11 mouse cellular contexts compared by ENCODE assay signal in the genomic region with DNA sequence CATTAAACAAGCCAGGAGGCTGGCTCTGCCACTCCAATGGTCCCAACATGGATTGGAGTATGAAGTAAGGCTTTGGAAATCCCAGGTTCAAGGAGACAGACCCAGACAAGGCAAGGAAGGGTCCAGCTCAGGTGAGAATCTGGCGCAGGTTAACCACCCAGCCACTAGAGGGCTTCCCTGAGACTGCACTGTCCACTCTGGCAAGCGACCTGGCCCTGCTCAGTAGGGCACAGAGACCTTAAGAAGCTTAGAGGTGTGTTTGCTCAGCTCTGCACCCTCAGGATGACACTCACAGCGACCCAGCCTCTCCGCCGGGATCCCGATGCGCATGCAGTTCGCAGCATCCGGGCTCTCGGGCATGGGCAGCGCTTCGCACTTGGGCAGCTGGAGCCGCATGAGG.
A peak's percentile ranks its signal among the peaks of the same experiment; 100 is the strongest.
DNase-seq lines count a peak whose midpoint lies in the region; ATAC-seq and TF ChIP-seq lines count a peak whose summit lies in the region.
"Had no signal": no experiment of that assay in that cellular context is flagged by ENCODE, and none has a peak within 500 bp of the region (broad histone marks: within the 10 kb centered on the region; RNA-seq: fewer than 3 reads in every experiment).

No protein-coding gene starts in this region.

- H3K27me3 ChIP-seq in liver, postnatal 0 days (ENCODE audit: insufficient read depth, low read length) = no peaks in the 10 kb centered on the region
- no peaks in the 10 kb centered on the region for H3K27me3 ChIP-seq in liver, embryonic 12.5 days (replicated peaks)
- H3K27me3 ChIP-seq in small intestine, adult 2 months (ENCODE audit: control insufficient read depth, insufficient read depth, low read length) = no peaks in the 10 kb centered on the region
- no peaks in the 10 kb centered on the region for H3K27me3 ChIP-seq in forebrain, embryonic 13.5 days
- no peaks in the 10 kb centered on the region for H3K27me3 ChIP-seq in hindbrain, embryonic 12.5 days
- H3K27me3 ChIP-seq: neural tube, embryonic 13.5 days had no signal

- 78% methylated on average over 13 of the region's 13 CpGs for WGBS in liver, postnatal 0 days (ENCODE audit: insufficient replicate concordance)
- WGBS in liver, embryonic 12.5 days (ENCODE audit: insufficient replicate concordance) = 62% methylated on average over 13 of the region's 13 CpGs
- WGBS in bone marrow, adult 2 months = 83% methylated on average over 13 of the region's 13 CpGs
- WGBS in small intestine, adult 2 months = 89% methylated on average over 13 of the region's 13 CpGs
- WGBS in forebrain, embryonic 13.5 days = 79% methylated on average over 13 of the region's 13 CpGs
- 84% methylated on average over 13 of the region's 13 CpGs for WGBS in hindbrain, embryonic 12.5 days

- H3K4me2 ChIP-seq in liver, postnatal 0 days (ENCODE audit: low read depth, low read length) = no peak overlapping the region
- H3K4me2 ChIP-seq in liver, embryonic 12.5 days = no peak overlapping the region
- H3K4me2 ChIP-seq in forebrain, embryonic 13.5 days = no peak overlapping the region
- no peak overlapping the region for H3K4me2 ChIP-seq in hindbrain, embryonic 12.5 days (replicated peaks)
- H3K4me2 ChIP-seq: neural tube, embryonic 13.5 days had no signal

- no peak overlapping the region for H3K27ac ChIP-seq in liver, postnatal 0 days (ENCODE audit: low read depth)
- no peak overlapping the region for H3K27ac ChIP-seq in liver, embryonic 12.5 days
- H3K27ac ChIP-seq in bone marrow, adult 2 months (ENCODE audit: control insufficient read depth, insufficient read depth, low read depth, low read length, poor library complexity) = no peak overlapping the region
- no peak overlapping the region for H3K27ac ChIP-seq in small intestine, adult 2 months (ENCODE audit: insufficient read depth, low read depth, low read length)
- H3K27ac ChIP-seq in forebrain, embryonic 13.5 days = no peak overlapping the region
- H3K27ac ChIP-seq in hindbrain, embryonic 12.5 days = no peak overlapping the region
- H3K27ac ChIP-seq: forebrain, embryonic 10.5 days; neural tube, embryonic 13.5 days had no signal

- TF ChIP-seq EP300 in liver, postnatal 0 days (IDR thresholded peaks at IDR 0.05; ENCODE audit: low read depth) = no peak

- DNase-seq in embryo, embryonic 10.5 days (ENCODE audit: low spot score) = peak; percentile 23
- DNase-seq in embryo, embryonic 11 days = no peak
- no peak for DNase-seq in liver, postnatal 0 days
- DNase-seq: cerebellum, adult 8-10 months had no signal

- no peak for TF ChIP-seq POLR2A in bone marrow, adult 2 months (IDR thresholded peaks at IDR 0.05; ENCODE audit: borderline replicate concordance, control insufficient read depth, low read depth, low read length)
- no peak for TF ChIP-seq POLR2A in small intestine, adult 2 months (IDR thresholded peaks at IDR 0.05; ENCODE audit: low read depth, low read length)

- no peaks in the 10 kb centered on the region for H3K36me3 ChIP-seq in liver, postnatal 0 days (replicated peaks; ENCODE audit: insufficient read depth, low read length)
- no peaks in the 10 kb centered on the region for H3K36me3 ChIP-seq in liver, embryonic 12.5 days
- H3K36me3 ChIP-seq in small intestine, adult 2 months (ENCODE audit: control insufficient read depth, insufficient read depth, low read length) = no peaks in the 10 kb centered on the region
- H3K36me3 ChIP-seq in forebrain, embryonic 13.5 days (ENCODE audit: poor library complexity, severe bottlenecking) = no peaks in the 10 kb centered on the region
- H3K36me3 ChIP-seq in hindbrain, embryonic 12.5 days = no peaks in the 10 kb centered on the region; the same call in 1 of the 2 replicates
- H3K36me3 ChIP-seq: neural tube, embryonic 13.5 days had no signal

- H3K9me3 ChIP-seq in liver, postnatal 0 days (ENCODE audit: low read length) = no peaks in the 10 kb centered on the region
- H3K9me3 ChIP-seq in liver, embryonic 12.5 days (replicated peaks) = no peaks in the 10 kb centered on the region
- H3K9me3 ChIP-seq in forebrain, embryonic 13.5 days (replicated peaks) = no peaks in the 10 kb centered on the region
- no peaks in the 10 kb centered on the region for H3K9me3 ChIP-seq in hindbrain, embryonic 12.5 days (replicated peaks)
- H3K9me3 ChIP-seq: forebrain, embryonic 10.5 days; neural tube, embryonic 13.5 days had no signal

- no peak for ATAC-seq in liver, postnatal 0 days
- no peak for ATAC-seq in liver, embryonic 12.5 days
- ATAC-seq in forebrain, embryonic 13.5 days = no peak
- no peak for ATAC-seq in hindbrain, embryonic 12.5 days (ENCODE audit: low FRiP score)

- H3K4me3 ChIP-seq in liver, postnatal 0 days (ENCODE audit: low read depth, low read length) = no peak overlapping the region
- no peak overlapping the region for H3K4me3 ChIP-seq in liver, embryonic 12.5 days
- no peak overlapping the region for H3K4me3 ChIP-seq in bone marrow, adult 2 months (replicated peaks; ENCODE audit: control insufficient read depth, low read depth, low read length)
- H3K4me3 ChIP-seq in small intestine, adult 2 months (ENCODE audit: low read depth, low read length) = no peak overlapping the region
- no peak overlapping the region for H3K4me3 ChIP-seq in forebrain, embryonic 13.5 days
- no peak overlapping the region for H3K4me3 ChIP-seq in hindbrain, embryonic 12.5 days
- H3K4me3 ChIP-seq: forebrain, embryonic 10.5 days; neural tube, embryonic 13.5 days had no signal

- TF ChIP-seq CTCF in liver, postnatal 0 days (IDR thresholded peaks at IDR 0.05; ENCODE audit: low read depth) = peak; percentile 50
- peak; percentile 48; the same call in 1 of the 2 replicates for TF ChIP-seq CTCF in bone marrow, adult 2 months (IDR thresholded peaks at IDR 0.05; ENCODE audit: control insufficient read depth, insufficient read depth, low read length)
- peak; percentile 51; the same call in 1 of the 2 replicates for TF ChIP-seq CTCF in small intestine, adult 2 months (IDR thresholded peaks at IDR 0.05; ENCODE audit: extremely low read depth, insufficient read length, insufficient replicate concordance, low read depth, low read length)

- H3K4me1 ChIP-seq in liver, postnatal 0 days (ENCODE audit: insufficient read depth) = no peaks in the 10 kb centered on the region
- H3K4me1 ChIP-seq in liver, embryonic 12.5 days = no peaks in the 10 kb centered on the region
- no peaks in the 10 kb centered on the region for H3K4me1 ChIP-seq in bone marrow, adult 2 months (ENCODE audit: control insufficient read depth, insufficient read depth, low read length)
- peaks cover 5% of the 10 kb centered on the region; the same call in 1 of the 2 replicates for H3K4me1 ChIP-seq in small intestine, adult 2 months (ENCODE audit: control insufficient read depth, insufficient read depth, insufficient read length, low read length)
- H3K4me1 ChIP-seq in forebrain, embryonic 13.5 days = peaks cover 25% of the 10 kb centered on the region
- peaks cover 14% of the 10 kb centered on the region for H3K4me1 ChIP-seq in hindbrain, embryonic 12.5 days

- no peak overlapping the region for H3K9ac ChIP-seq in liver, postnatal 0 days (replicated peaks)
- no peak overlapping the region for H3K9ac ChIP-seq in liver, embryonic 12.5 days
- H3K9ac ChIP-seq in forebrain, embryonic 13.5 days = no peak overlapping the region
- no peak overlapping the region for H3K9ac ChIP-seq in hindbrain, embryonic 12.5 days
- H3K9ac ChIP-seq: neural tube, embryonic 13.5 days had no signal
